Mouse (Mus musculus): ENCODE data around the gene Mars2. TPM values are rescaled to one million over a fixed set of nuclear protein-coding genes. Genes with fewer than 3 reads are reported as not detected.

The Mars2 gene
- polyA plus RNA-seq, 1 experiment from 2014 or later: 2.7 TPM

GRCm38 (mm10) chr1:55201850-55202752 is 34.9 kb upstream of the Mars2 start:
- WGBS: 76% methylated on average over 18 of the region's 18 CpGs
- no peak for DNase-seq (ENCODE audit: low spot score)
- Histone ChIP-seq H3K4me2 (replicated peaks; ENCODE audit: low read depth, low read length) (no peak overlapping the region), H3K4me3 (ENCODE audit: low read depth, low read length) (no peak overlapping the region), H3K9me3 (ENCODE audit: control insufficient read depth, low read length) (no peaks in the 10 kb centered on the region), H3K36me3 (ENCODE audit: control insufficient read depth, insufficient read depth, low read length) (no peaks in the 10 kb centered on the region), H3K9ac (ENCODE audit: low read depth, low read length) (no peak overlapping the region), H3K27me3 (ENCODE audit: control insufficient read depth, insufficient read depth, low read length) (no peaks in the 10 kb centered on the region), H3K4me1 (replicated peaks; ENCODE audit: control insufficient read depth, insufficient read depth, low read length) (no peaks in the 10 kb centered on the region), H3K27ac (ENCODE audit: low read depth, low read length) (no peak overlapping the region)
- no peak for ATAC-seq (ENCODE audit: low FRiP score)

GRCm38 (mm10) chr1:55205808-55206327 is 31.1 kb upstream of the Mars2 start:
- H3K27ac ChIP-seq (ENCODE audit: low read depth, low read length): no peak overlapping the region
- WGBS: 38% methylated on average over 5 of the region's 5 CpGs
- no peaks in the 10 kb centered on the region for H3K9me3 ChIP-seq (ENCODE audit: control insufficient read depth, low read length)
- H3K4me3 ChIP-seq (ENCODE audit: low read depth, low read length): no peak overlapping the region
- H3K9ac ChIP-seq (ENCODE audit: low read depth, low read length): no peak overlapping the region
- no peaks in the 10 kb centered on the region for H3K36me3 ChIP-seq (ENCODE audit: control insufficient read depth, insufficient read depth, low read length)
- DNase-seq (ENCODE audit: low spot score) (no peak), ATAC-seq (ENCODE audit: low FRiP score) (0 out of 2 replicates have a peak, but pooled peaks have one; percentile 45)
- no peaks in the 10 kb centered on the region for H3K4me1 ChIP-seq (replicated peaks; ENCODE audit: control insufficient read depth, insufficient read depth, low read length)
- no peaks in the 10 kb centered on the region for H3K27me3 ChIP-seq (ENCODE audit: control insufficient read depth, insufficient read depth, low read length)
- H3K4me2 ChIP-seq (replicated peaks; ENCODE audit: low read depth, low read length): no peak overlapping the region

GRCm38 (mm10) chr1:55207561-55207960 is 29.4 kb upstream of the Mars2 start:
- ATAC-seq (ENCODE audit: low FRiP score): no peak
- Histone ChIP-seq H3K27ac (ENCODE audit: low read depth, low read length) (no peak overlapping the region), H3K4me1 (replicated peaks; ENCODE audit: control insufficient read depth, insufficient read depth, low read length) (no peaks in the 10 kb centered on the region), H3K4me2 (replicated peaks; ENCODE audit: low read depth, low read length) (no peak overlapping the region), H3K4me3 (ENCODE audit: low read depth, low read length) (no peak overlapping the region), H3K9me3 (ENCODE audit: control insufficient read depth, low read length) (no peaks in the 10 kb centered on the region), H3K36me3 (ENCODE audit: control insufficient read depth, insufficient read depth, low read length) (no peaks in the 10 kb centered on the region), H3K27me3 (ENCODE audit: control insufficient read depth, insufficient read depth, low read length) (no peaks in the 10 kb centered on the region), H3K9ac (ENCODE audit: low read depth, low read length) (no peak overlapping the region)
- no peak for DNase-seq (ENCODE audit: low spot score)
- 88% methylated on average over 6 of the region's 6 CpGs for WGBS

- DNase-seq (ENCODE audit: low spot score): no peak
- Histone ChIP-seq H3K4me2 (replicated peaks; ENCODE audit: low read depth, low read length) (no peak overlapping the region), H3K27ac (ENCODE audit: low read depth, low read length) (no peak overlapping the region), H3K9ac (ENCODE audit: low read depth, low read length) (no peak overlapping the region), H3K36me3 (ENCODE audit: control insufficient read depth, insufficient read depth, low read length) (no peaks in the 10 kb centered on the region), H3K27me3 (ENCODE audit: control insufficient read depth, insufficient read depth, low read length) (no peaks in the 10 kb centered on the region), H3K9me3 (ENCODE audit: control insufficient read depth, low read length) (no peaks in the 10 kb centered on the region), H3K4me3 (ENCODE audit: low read depth, low read length) (no peak overlapping the region), H3K4me1 (replicated peaks; ENCODE audit: control insufficient read depth, insufficient read depth, low read length) (no peaks in the 10 kb centered on the region)
- WGBS: 82% methylated on average over 5 of the region's 5 CpGs
- ATAC-seq (ENCODE audit: low FRiP score): no peak
These were observed 28.4 kb upstream of the Mars2 start for GRCm38 (mm10) chr1:55208500-55209140.

GRCm38 (mm10) chr1:55210202-55210965 is 26.6 kb upstream of the Mars2 start:
- Histone ChIP-seq H3K27me3 (ENCODE audit: control insufficient read depth, insufficient read depth, low read length) (no peaks in the 10 kb centered on the region), H3K9me3 (ENCODE audit: control insufficient read depth, low read length) (no peaks in the 10 kb centered on the region), H3K27ac (ENCODE audit: low read depth, low read length) (no peak overlapping the region), H3K9ac (ENCODE audit: low read depth, low read length) (no peak overlapping the region), H3K4me1 (replicated peaks; ENCODE audit: control insufficient read depth, insufficient read depth, low read length) (no peaks in the 10 kb centered on the region), H3K36me3 (ENCODE audit: control insufficient read depth, insufficient read depth, low read length) (no peaks in the 10 kb centered on the region), H3K4me3 (ENCODE audit: low read depth, low read length) (no peak overlapping the region), H3K4me2 (replicated peaks; ENCODE audit: low read depth, low read length) (no peak overlapping the region)
- ATAC-seq (ENCODE audit: low FRiP score) (no peak), DNase-seq (ENCODE audit: low spot score) (no peak)
- 48% methylated on average over 12 of the region's 12 CpGs for WGBS

GRCm38 (mm10) chr1:55211081-55211480 is 25.9 kb upstream of the Mars2 start:
- no peaks in the 10 kb centered on the region for H3K27me3 ChIP-seq (ENCODE audit: control insufficient read depth, insufficient read depth, low read length)
- H3K27ac ChIP-seq (ENCODE audit: low read depth, low read length): no peak overlapping the region
- 75% methylated on average over 8 of the region's 8 CpGs for WGBS
- no peaks in the 10 kb centered on the region for H3K36me3 ChIP-seq (ENCODE audit: control insufficient read depth, insufficient read depth, low read length)
- no peak overlapping the region for H3K9ac ChIP-seq (ENCODE audit: low read depth, low read length)
- DNase-seq (ENCODE audit: low spot score): no peak
- no peak for ATAC-seq (ENCODE audit: low FRiP score)
- no peak overlapping the region for H3K4me2 ChIP-seq (replicated peaks; ENCODE audit: low read depth, low read length)
- H3K4me3 ChIP-seq (ENCODE audit: low read depth, low read length): no peak overlapping the region
- no peaks in the 10 kb centered on the region for H3K4me1 ChIP-seq (replicated peaks; ENCODE audit: control insufficient read depth, insufficient read depth, low read length)
- H3K9me3 ChIP-seq (ENCODE audit: control insufficient read depth, low read length): no peaks in the 10 kb centered on the region

GRCm38 (mm10) chr1:55212771-55213170 is 24.2 kb upstream of the Mars2 start:
- WGBS: 87% methylated on average over 4 of the region's 4 CpGs
- Histone ChIP-seq H3K4me2 (replicated peaks; ENCODE audit: low read depth, low read length) (no peak overlapping the region), H3K36me3 (ENCODE audit: control insufficient read depth, insufficient read depth, low read length) (no peaks in the 10 kb centered on the region)

GRCm38 (mm10) chr1:55213475-55213874 is 23.5 kb upstream of the Mars2 start:
- ATAC-seq (ENCODE audit: low FRiP score) (no peak), DNase-seq (ENCODE audit: low spot score) (no peak)
- no peak overlapping the region for H3K4me3 ChIP-seq (ENCODE audit: low read depth, low read length)
- H3K9ac ChIP-seq (ENCODE audit: low read depth, low read length): no peak overlapping the region
- no peak overlapping the region for H3K4me2 ChIP-seq (replicated peaks; ENCODE audit: low read depth, low read length)
- H3K4me1 ChIP-seq (replicated peaks; ENCODE audit: control insufficient read depth, insufficient read depth, low read length): no peaks in the 10 kb centered on the region
- H3K27me3 ChIP-seq (ENCODE audit: control insufficient read depth, insufficient read depth, low read length): no peaks in the 10 kb centered on the region
- H3K27ac ChIP-seq (ENCODE audit: low read depth, low read length): no peak overlapping the region
- no peaks in the 10 kb centered on the region for H3K9me3 ChIP-seq (ENCODE audit: control insufficient read depth, low read length)
- 68% methylated on average over 6 of the region's 6 CpGs for WGBS
- H3K36me3 ChIP-seq (ENCODE audit: control insufficient read depth, insufficient read depth, low read length): no peaks in the 10 kb centered on the region

More at GRCm38 (mm10) chr1:55212771-55213170, 24.2 kb upstream of the Mars2 start:
- H3K9ac ChIP-seq (ENCODE audit: low read depth, low read length): no peak overlapping the region
- H3K27me3 ChIP-seq (ENCODE audit: control insufficient read depth, insufficient read depth, low read length): no peaks in the 10 kb centered on the region
- H3K4me3 ChIP-seq (ENCODE audit: low read depth, low read length): no peak overlapping the region
- ATAC-seq (ENCODE audit: low FRiP score): no peak
- no peaks in the 10 kb centered on the region for H3K4me1 ChIP-seq (replicated peaks; ENCODE audit: control insufficient read depth, insufficient read depth, low read length)
- H3K9me3 ChIP-seq (ENCODE audit: control insufficient read depth, low read length): no peaks in the 10 kb centered on the region
- H3K27ac ChIP-seq (ENCODE audit: low read depth, low read length): no peak overlapping the region
- DNase-seq (ENCODE audit: low spot score): no peak

All from hindbrain, embryonic 11.5 days (tissue).